Mouse (Mus musculus) MN1 (cell line): Measurements from ENCODE around the gene Sbk1.

ENCODE experiments used
- DNase-seq: peaks from one replicate; pipeline ENCODE4 v3.0.0-alpha.2; 2016; ENCODE audit warnings: low spot score

The Sbk1 gene

DNA sequence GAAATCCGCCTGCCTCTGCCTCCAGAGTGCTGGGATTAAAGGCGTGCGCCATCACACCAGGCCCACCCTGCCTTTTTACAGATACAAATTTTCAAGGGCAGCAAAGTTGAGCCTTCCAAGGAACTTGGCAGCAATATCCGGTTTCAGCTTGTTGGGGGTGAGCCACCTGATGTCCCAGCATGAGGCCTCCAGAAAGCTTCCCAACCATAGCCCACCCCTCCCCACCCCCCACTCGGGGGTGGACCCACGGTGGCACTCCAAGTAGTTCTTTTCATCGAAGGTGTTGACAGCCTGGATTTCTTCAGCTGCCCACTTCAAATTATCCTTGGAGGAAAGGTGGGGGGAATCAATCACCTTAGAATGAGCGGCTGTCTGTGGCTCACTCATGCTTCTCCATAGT lies 66.5 kb downstream of the Sbk1 start:
- DNase-seq = no peak

GRCm38 (mm10) chr7:126339521-126339971 lies 67.1 kb downstream of the Sbk1 start:
- DNase-seq = no peak

DNA sequence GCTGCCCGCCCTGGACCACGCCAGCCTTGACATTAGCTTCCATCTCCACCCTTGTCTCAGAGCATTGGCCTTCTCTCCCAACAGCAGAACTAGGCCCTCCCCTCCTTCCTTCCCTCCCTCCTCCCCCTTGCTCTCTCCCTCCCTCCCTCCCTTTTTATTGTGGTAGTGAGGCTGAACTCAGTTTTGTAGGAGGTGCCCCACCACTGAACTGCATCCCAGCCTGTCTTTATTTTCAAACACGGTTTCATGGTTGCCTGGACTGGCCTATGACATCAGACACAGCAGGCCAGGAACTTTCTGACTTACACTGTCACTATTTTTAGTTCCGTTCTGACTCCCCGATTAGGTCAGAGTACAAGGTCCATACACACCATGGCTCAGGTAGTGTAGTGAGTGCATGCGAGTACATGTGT lies 67.8 kb downstream of the Sbk1 start:
- no peak for DNase-seq

DNA sequence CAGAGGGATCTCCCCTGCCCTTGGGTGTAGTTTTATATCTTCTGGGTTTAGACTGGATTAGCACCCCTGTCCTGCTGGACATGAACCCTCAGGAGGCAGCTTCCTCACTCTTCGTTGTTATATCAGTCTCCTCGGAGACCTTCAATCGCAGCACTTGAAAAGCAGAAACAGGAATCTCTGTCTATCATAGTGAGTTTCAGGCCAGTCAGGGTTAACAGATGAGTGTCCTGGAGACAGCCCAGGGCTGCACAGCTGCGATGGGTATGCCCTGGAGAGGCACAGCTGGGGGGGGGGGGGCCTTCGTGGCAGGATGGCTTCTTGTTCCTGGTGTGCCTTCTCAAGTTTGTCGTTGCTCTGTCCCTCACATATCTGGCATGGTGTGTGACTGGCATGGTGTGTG lies 68.5 kb downstream of the Sbk1 start:
- no peak for DNase-seq
